Mouse (Mus musculus): Measurements from ENCODE around the gene Usp19.

GRCm38 (mm10) chr9:108462192-108462591, 28.2 kb upstream of the Usp19 start:
- TF ChIP-seq CTCF (IDR thresholded peaks at IDR 0.05; ENCODE audit: extremely low read depth, insufficient read depth, insufficient read length, insufficient replicate concordance) (no peak), POLR2A (IDR thresholded peaks at IDR 0.05; ENCODE audit: low read depth, low read length) (no peak)

All from spleen, adult 2 months (tissue).